Mouse (Mus musculus): ENCODE data around the gene Klhl8.

Gene Klhl8

DNA sequence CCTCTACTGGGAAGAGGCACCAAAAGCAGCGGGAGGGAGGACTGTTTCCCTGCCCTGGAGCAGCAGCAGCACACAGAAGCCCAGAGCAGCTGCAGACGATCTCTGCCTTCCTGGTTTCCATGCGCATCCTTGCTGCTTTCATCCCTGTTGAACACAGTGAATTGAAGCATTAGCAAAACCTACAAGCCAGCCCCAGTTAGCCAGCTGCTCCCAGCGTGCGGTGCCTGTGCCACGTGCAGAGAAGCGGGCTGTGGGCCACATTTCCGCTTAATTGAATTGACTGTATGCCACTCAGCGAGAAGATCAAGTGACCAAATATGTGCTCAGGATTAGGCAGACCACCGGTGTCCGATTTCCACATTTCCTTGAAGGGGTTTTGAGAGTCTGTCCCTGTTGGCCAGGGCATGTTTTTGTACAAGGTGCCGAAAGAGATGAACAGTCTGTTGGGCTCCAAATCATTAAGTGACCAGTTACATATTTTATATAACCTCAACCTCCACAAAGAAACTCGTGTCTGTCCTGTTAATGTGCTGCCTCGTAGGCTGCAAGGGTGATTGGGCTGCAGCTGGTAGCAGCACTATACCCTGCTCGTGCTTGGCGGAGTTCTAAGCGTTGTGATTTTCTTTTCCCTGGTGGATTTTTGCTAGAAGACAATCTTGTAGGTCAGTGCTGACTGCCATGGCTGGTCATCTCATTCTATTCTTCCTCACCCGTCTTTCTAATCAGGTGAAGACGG lies 65.5 kb downstream of the Klhl8 start:
- no peak for DNase-seq

DNA sequence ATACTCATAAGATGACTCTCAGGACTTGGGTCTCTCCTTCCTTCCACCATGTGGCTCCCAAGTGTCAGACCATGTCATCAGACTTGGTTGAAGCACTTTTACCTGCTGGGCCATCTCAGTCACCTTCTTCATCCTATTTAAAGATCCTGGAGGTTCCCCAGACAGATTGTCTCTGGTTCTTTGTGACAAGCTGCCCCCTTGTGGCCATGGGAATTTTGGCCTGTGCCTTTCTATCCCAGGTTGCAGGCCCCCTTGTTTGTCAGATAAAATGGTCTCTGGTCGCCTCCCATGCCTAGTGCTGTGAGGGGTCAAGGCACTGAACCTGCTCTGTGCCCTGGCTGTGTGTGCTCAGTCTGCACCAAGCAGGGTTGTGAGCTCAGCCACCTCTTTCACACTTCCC lies 67.1 kb downstream of the Klhl8 start:
- DNase-seq = peak; percentile 49

DNA sequence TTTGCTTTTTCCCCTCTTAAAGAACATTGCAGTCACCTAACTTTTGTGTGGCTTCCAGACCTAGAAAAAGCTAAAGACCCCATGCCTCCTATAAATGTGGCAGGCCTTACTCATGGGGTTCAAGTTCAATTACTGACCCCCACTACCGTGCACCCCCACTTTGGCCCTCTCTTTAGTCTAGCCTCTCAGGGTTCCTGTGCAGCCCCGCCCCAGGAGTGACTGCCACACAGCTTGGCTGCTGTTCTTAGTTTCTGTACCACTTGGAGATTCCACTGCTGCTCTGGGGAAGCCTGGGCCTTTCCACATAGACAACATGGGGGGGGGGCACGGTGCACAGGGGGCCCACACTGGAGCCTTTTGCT lies 71.8 kb downstream of the Klhl8 start:
- no peak for DNase-seq

DNA sequence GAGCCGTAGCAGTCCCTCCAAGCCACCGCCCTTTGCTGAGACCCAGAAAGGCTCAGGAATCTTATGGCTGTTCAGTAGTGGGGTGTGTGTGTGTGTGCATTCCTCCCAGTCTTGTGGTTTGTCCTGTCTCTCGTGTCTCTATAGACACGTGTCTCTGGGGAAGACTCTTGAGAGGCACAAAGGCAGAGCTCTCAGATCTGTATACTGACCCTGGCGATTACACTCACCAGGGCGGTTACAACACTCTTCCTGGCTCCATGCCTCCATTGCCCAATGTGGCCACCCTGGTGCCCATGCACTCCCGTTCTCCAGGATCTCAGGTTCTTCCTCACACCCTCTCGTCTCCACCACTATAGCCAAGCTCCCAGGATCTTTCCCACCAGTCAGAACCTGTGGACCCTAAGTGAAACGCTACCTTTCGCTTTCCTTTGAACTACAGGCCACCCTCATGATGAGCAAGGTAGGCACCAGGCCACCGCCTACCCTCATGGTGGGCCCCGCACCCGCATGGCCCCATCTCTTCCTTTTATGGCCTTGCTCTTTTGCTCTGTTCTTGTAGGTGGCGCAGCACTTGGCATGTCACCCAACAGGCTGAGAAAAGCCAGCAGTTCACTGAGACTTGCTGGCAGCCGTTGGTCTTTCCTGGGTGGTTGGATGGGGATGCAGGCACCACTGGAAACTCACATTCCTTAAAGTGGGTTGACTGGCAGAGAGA lies 72.4 kb downstream of the Klhl8 start:
- DNase-seq = no peak

DNA sequence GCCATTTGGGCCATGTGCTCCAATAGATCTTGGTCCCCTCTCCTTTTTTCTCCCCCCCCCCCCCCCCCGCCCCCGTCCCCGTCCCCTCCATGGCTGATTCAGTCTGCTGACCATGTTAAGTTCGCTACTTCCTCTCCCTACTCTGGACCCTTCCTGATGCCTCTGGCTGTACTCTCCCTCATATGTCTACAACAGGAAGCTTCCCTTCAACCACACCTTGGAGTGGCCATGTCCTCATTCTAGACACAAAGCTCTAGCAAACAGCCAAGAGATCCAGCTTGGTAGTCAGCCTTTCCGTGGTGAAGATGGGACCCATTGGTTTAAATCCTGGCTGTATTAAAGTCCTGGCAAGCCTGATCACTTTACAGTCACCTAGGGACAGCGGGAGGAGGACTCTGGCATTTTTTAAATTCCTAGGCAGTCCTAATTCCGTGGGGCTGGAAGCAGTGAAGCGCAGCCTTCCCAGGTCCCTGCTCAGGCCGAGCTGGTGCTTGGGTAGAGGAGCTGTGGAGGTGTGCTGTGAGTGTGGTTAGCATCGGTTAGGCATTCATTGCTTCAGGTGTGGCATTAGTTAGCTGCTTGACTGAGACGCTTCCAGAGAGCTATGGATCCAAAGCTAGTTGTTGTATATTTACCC lies 74.8 kb downstream of the Klhl8 start:
- no peak for DNase-seq

DNA sequence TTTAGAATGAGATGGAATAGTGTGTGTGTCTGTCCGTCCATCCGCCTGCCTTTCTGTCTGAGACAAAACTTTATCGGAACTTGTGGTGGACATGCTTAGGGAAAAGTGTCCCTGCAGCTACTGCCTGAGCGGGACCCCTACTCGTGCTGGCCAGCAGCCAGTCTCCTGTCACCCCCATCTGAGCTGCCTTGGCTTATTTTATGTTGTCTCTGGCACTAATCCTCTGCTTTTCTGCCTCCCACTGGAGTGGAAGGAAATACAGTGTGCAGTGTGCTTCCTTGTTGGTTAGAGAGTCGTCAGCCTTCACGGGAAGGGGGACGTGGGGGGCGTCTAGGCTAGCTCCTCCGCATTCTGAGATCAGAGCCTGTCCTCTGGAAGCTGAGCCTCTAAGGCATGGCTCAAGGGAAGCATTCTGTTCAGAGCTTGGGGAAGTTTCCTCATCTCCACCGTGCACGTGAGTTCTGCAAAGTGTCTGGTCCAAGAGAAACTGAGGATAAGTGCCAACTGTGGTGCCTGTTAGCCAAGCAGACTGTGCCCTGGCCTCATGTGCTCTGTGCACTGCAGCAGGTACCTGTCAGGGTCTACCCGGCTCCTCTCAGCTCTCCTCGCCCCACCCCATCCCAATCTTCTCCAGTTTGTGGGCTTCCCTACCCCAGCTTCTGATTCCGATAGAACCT lies 75.5 kb downstream of the Klhl8 start:
- DNase-seq = no peak

DNA sequence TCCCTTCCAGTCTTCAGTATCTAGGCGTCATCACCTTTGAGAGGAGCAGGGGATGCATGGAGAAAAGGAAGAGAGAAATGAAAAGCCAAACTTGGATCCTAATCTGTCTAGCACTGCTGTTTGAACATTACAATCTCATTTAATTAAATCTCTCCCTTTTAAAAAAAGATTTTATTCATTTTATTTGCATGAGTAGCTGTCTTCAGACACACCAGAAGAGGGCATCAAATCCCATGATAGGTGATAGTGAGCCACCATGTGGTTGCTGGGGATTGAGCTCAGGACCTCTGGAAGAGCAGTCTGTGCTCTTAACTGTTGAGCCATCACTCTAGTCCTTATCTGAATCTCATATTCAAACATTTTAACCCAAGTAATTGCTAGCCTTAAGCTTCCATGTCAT lies 80.2 kb downstream of the Klhl8 start:
- DNase-seq = no peak

DNA sequence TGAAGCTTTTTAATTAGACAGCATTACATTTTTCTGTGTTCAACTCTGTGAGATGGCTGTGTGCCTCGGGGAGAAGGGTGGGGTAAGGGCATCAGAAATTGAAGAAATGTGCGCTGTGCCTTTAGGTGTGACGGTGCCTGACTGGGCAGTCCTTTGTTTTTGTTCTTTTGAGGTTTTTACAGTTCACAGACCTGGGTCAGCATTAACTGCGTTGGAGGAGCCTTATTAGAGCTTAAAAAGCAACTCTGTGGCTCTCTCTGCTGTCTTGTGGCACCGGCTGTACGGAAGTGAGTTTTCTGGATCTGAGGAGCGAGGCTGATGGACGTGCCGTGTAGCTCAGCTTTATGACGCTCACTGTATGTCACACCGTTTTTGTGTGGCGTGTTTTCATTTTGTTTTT lies 81.9 kb downstream of the Klhl8 start:
- DNase-seq = no peak

DNA sequence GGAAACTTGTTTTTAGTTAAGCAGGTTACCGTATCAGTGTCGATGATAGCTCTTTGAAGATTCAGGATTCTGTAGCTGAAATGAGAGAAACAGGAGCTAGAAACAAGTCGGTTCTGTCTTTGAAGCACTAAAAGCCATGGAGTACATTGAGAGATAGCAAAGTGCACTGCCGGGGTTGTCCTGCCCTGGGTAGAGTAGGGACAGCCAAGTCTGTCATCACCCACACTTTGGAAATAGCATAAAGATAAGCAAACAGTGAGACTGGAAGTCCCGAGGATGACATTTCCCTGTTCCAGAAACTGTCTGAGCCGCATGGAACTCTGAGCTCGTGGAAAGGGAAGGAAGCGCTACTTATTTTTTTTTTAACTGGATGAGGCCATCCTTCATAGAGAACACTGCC lies 82.3 kb downstream of the Klhl8 start:
- no peak for DNase-seq

DNA sequence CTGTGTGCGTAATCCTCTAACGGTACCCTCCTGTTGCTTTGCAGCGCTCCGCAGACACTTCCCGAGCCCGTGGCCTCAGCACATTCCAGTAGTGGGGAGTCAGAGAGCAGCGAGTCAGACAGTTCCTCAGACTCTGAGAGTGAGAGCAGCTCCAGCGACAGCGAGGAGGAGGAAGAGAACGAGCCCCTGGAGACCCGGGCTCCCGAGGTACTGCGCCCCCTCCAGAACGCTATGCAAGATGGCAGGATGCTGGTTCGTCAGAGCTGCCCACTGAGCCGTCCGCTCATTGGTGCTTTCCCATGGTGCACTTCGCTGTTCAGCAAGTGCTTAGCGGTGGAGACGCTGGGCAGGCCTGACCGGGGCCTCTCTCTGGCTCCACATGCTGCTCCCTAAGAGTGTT lies 82.8 kb downstream of the Klhl8 start:
- DNase-seq = no peak

DNA sequence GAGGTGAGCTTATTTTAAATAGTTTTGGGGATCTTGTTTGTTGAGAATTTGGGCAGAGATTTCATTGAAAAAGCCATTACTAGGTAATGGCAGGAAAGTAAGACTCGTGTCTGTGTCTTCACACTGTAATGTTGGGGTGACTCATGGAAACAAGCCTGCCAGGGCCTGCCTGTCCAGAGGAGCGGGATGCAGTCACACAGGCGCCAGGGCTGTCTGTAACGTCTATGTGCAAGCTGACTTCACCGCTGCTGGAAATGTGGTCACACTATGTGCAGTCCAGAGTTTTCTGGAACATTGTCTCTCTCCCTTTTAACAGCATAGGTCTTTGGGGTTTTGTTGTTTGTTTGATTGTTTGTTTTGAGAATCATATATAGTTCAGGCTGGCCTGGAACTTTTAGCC lies 88.1 kb downstream of the Klhl8 start:
- no peak for DNase-seq

DNA sequence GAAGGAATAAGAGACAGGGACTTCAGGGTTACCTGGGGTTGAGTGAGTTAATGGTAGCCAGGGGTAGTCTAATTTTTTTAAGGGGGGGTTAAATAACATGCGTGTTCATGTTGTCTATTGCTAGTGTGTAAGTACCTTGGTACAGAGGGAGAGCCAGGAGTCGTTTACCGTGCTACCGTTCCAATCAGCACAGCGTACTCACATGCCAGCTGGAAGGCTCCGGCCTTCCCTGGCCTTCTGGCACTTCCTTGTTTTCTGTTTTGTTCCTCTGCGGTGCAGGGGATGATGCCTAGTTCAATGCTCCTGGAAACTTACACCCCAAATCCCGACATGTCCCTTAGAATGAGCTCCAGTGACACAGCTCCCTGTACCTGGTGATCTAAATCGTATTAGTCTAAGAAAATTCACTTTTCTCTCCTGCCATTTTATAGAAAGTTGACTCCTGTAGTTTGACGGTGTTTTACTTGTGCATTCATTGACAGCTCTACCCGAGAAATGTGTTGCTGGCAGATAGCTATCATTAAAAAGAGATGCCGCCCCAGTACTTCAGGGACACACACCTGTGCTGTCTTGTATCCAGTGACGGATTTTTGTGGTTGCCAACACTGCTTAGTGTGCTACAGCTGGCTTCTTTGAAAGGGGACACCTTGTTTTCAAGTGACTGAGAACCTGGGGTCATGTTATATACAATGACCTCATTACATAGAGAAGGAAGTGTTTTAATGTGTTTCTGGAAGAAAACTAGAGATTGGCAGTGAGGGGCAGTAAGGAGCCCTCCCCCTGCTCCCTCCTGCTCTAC lies 89.4 kb downstream of the Klhl8 start:
- no peak for DNase-seq

DNA sequence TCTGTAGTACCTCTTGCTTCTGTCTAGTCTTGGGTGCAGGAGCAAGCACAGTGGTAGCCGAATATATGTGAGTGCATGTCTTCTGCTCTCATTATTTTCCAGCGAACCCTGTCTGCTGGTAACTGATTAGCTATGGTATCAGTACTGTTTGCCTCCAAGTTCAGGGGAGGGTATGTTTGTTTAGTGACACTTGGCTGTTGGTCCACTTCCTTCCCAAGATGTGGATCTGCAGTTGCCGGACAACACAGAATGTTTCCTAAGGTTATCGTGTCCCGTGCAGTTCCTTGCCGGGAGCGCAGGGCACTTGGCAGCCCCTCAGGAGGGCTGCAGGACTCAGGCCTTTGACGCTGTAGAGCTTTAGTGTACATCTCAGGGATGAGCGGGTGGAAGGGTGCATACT lies 90.0 kb downstream of the Klhl8 start:
- no peak for DNase-seq

DNA sequence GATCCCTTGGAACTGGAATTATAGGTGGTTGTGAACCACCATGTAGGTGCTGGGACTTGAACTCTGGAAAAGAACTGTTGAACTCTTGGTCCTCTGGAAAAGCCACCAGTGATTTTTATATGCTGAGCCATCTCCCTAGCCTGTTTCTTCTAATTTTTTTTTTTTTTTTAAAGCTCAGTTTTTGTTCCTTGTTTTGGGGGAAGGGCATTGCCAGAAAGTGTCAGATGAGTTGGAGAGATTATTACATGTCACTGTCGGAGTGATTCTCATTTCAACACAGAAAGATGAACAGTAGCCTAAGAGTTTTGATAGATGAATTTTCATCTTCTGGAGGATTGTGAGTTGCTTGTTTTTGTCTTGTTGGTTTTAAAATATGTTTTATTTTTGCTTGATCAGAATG lies 91.4 kb downstream of the Klhl8 start:
- no peak for DNase-seq

DNA sequence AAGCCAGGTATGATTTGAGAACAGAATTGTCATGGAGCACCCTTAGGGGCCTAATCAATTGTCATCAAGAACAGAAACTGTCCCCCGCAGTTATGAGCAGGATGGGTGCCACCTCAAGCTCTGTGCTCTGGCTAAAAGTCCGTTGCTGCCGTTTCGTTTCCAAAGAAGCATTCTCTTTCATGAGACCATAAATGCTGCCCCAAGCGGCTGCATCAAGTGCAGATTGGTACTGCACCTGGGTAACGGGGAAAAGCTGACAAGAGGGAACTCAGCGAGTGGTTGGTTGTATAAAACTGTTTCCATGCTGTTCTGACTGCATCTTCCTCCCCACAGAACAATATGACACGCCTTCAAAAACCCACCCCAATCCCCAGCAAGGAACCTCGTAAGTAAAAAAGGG lies 92.5 kb downstream of the Klhl8 start:
- DNase-seq = no peak

DNA sequence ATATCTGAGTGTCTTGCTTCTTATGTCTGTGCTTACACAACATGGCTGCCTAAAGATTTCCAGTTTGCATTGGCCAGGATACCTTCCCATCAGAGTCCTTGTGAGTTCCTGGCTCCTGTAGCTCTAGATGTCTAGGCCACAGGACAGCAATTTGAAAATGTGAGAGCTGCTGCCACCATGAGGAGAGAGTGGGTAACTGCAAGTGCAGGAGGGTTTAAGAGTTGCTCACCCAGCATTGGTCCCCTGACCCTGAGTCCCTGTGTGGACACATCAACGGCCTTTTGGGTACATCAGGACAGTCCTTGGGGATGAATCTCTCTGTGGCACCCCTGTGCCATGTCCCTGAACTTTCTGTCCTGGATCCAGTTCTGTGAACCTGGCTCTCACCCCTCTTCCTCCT lies 93.3 kb downstream of the Klhl8 start:
- DNase-seq = peak; percentile 75

DNA sequence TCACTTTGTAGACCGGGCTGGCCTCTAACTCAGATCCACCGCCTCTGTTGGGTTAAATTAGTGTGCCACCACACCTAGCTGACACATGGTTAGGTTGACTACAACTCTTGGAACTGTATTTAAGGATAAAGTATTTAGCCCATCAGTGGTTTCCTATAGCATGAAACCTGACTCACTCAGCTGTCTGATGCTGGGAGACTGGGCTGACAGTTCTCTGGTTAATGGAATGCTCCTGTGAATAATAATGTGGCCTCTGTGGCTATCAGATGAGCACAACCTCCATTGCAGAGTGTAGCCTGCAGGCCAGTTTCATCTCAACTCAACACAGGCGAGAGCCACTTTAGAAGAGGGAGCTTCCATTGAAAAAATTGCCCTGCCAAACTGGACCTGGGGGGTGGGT lies 94.3 kb downstream of the Klhl8 start:
- DNase-seq = no peak

DNA sequence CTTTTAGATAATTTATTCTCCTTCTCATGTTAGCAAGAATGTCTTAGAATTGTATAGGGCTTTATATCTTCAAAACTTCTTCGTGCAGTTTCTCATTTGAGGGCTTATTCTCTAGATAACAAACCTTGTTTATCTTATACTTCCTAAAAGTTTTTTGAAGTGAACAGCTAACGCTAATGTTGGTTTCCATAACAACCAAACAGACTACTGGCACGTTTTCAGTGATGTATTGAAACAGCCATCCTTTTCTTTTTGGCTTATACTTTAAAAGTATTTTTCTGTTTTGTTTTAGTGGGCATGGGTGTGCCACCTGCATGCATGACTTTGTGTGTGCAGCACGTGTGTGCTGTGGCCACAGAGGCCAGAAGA lies 95.8 kb downstream of the Klhl8 start:
- DNase-seq = no peak

DNA sequence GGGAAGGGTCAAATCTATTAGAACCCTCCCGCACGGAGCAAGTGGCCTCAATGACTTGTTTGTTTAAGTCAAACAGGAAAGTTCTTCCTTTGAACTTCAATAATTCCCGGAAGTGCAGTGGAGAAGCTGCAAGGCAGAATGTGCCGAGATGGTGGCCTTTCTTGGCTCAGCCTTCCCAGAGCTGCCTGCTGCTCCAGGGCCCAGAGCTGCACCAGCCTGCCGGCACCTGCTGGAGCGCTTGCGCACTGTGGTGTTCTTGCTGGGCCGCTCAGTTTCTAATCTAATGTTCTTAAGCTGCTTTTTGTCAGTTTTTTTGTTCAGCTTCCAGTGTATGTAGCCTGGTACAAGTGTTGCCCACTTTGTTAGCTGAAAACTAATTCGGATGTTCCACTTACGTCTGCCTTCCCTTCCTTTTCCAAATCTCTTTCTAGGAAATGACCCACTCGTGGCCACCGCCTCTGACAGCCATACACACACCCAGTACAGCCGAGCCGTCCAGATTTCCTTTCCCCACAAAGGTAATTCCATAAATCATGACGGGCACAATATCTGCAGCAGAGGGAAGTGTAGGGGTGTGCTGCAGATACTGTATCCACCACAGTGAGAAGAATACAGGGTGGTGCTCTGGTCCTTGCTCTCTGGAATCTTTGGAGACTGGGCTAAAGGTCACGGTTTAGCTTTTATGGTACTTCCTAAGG lies 96.4 kb downstream of the Klhl8 start:
- no peak for DNase-seq

DNA sequence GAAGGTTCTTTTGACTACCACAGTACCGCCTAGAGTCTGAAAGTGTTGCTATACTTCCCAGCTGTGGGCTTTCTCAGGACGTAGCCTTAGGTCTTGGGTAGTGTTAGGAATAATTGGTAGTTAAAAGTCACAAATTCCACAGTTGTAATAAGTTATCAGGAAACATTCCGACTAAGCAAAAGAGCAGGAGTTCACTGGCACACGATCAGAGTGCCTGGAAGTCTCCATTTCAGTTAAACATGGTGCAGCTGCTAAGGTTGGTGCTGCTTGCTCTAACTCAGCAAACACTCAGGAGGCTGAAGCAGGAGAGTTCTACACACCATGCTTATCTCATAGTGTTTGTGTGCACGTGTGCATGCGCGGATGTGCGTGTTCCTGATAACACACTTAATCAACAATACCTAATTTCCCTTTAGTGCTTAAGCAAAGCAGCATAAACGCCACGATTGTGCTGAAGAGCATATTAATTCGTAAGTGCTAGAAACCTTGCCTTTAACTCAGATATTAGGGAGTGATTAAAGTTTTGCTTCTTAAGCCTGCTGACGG lies 97.0 kb downstream of the Klhl8 start:
- no peak for DNase-seq

DNA sequence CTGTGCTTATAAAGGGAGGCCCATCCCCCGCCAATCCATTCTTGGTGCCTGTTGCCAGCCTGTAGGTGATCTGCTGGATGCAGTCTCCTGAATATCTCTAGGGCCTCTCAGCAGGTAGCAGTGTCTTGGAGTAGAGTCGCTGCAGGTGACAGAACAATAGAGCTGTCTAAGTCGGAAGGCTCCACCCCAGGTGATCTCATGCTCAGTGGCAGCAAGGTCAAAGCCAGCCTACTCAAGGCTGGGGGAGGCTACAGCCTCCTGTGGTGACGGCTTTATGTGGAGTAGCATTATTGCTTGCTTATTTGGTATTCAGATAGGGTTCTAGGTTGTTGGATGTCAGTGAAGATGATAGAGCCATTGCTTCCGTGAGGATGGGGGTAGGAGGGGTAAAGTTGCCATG lies 97.8 kb downstream of the Klhl8 start:
- DNase-seq = no peak

All from liver (tissue).